Mouse (Mus musculus) E14TG2a.4 (cell line): ENCODE results near the gene Ptrh1.

ENCODE experiments used
- CTCF ChIP-seq: conservative IDR thresholded peaks from 2 replicates; pipeline ENCODE4 v1.5.1; 2014; ENCODE audit warnings: low read length
- NANOG ChIP-seq: IDR thresholded peaks from 2 replicates; pipeline ENCODE4 v1.6.1; 2014; ENCODE audit warnings: borderline replicate concordance, low read length, mixed read lengths

GRCm38 (mm10) chr2:32752181-32752580 lies 23.4 kb upstream of the Ptrh1 start:
- TF ChIP-seq CTCF (no peak), NANOG (no peak)
